Mouse (Mus musculus): ENCODE results near the gene Klc1. TPM values are rescaled to one million over a fixed set of nuclear protein-coding genes. Genes with fewer than 3 reads are reported as not detected.
"Not testable (repeated sequence)": the region's sequence is repeated elsewhere in the genome, so short reads cannot be mapped to it uniquely, and the experiment has no call there.

The Klc1 gene
- polyA plus RNA-seq (2016; fragmentation: Nextera tagmentation; extraction: Ambion mirVana): 481 and 504 TPM in 2 replicates

GRCm38 (mm10) chr12:111758381-111759175 lies at the start of gene Klc1:
Klc1 (plus strand) TSS chr12:111758849.
- under 1% methylated on average over 85 of the region's 85 CpGs for WGBS
- Histone ChIP-seq H3K27ac (peak within 1 kb of the TSS; percentile 91), H3K4me1 (peaks cover 38% of the 10 kb centered on the region), H3K9me3 (no peaks in the 10 kb centered on the region), H3K9ac (peak within 1 kb of the TSS; percentile 97), H3K27me3 (replicated peaks) (no peaks in the 10 kb centered on the region), H3K36me3 (peaks cover 10% of the 10 kb centered on the region; the same call in 1 of the 2 replicates), H3K4me3 (peak within 1 kb of the TSS; percentile 94), H3K4me2 (replicated peaks) (peak within 1 kb of the TSS; percentile 98)
- ATAC-seq (ENCODE audit: low FRiP score, low read depth): peak; percentile 76

GRCm38 (mm10) chr12:111710091-111710490 lies 48.6 kb upstream of the Klc1 start:
- H3K27me3 ChIP-seq (replicated peaks): no peaks in the 10 kb centered on the region
- WGBS: 92% methylated on average over 10 of the region's 10 CpGs
- H3K9me3 ChIP-seq: no peaks in the 10 kb centered on the region
- peaks cover 23% of the 10 kb centered on the region for H3K4me1 ChIP-seq
- peaks cover 41% of the 10 kb centered on the region for H3K36me3 ChIP-seq
- H3K27ac ChIP-seq: no peak overlapping the region
- H3K9ac ChIP-seq: no peak overlapping the region
- ATAC-seq (ENCODE audit: low FRiP score, low read depth): no peak
- H3K4me2 ChIP-seq (replicated peaks): no peak overlapping the region
- H3K4me3 ChIP-seq: no peak overlapping the region

GRCm38 (mm10) chr12:111712476-111712875 lies 46.2 kb upstream of the Klc1 start:
- Histone ChIP-seq H3K4me3 (peak overlapping the region; percentile 100), H3K9me3 (no peaks in the 10 kb centered on the region), H3K27me3 (replicated peaks) (no peaks in the 10 kb centered on the region), H3K4me1 (peaks cover 23% of the 10 kb centered on the region), H3K4me2 (replicated peaks) (peak overlapping the region; percentile 91), H3K9ac (peak overlapping the region; percentile 96), H3K36me3 (peaks cover 43% of the 10 kb centered on the region), H3K27ac (peak overlapping the region; percentile 66)
- under 1% methylated on average over 33 of the region's 33 CpGs for WGBS
- ATAC-seq (ENCODE audit: low FRiP score, low read depth): peak; percentile 18; the same call in 1 of the 2 replicates

- Histone ChIP-seq H3K4me2 (replicated peaks) (peak within 1 kb of the TSS; percentile 91), H3K9me3 (no peaks in the 10 kb centered on the region), H3K9ac (peak within 1 kb of the TSS; percentile 96), H3K36me3 (peaks cover 37% of the 10 kb centered on the region), H3K4me1 (peaks cover 23% of the 10 kb centered on the region), H3K27me3 (replicated peaks) (no peaks in the 10 kb centered on the region), H3K27ac (peak within 1 kb of the TSS; percentile 66), H3K4me3 (peak within 1 kb of the TSS; percentile 100)
- under 1% methylated on average over 82 of the region's 86 CpGs for WGBS
- ATAC-seq (ENCODE audit: low FRiP score, low read depth): peak; percentile 92
Observed at GRCm38 (mm10) chr12:111713004-111713651, 45.5 kb upstream of the Klc1 start, which contains the start of the genes Bag5 and Apopt1. Bag5 (minus strand) TSS chr12:111713257. Apopt1 (plus strand) TSS chr12:111713261.

DNA sequence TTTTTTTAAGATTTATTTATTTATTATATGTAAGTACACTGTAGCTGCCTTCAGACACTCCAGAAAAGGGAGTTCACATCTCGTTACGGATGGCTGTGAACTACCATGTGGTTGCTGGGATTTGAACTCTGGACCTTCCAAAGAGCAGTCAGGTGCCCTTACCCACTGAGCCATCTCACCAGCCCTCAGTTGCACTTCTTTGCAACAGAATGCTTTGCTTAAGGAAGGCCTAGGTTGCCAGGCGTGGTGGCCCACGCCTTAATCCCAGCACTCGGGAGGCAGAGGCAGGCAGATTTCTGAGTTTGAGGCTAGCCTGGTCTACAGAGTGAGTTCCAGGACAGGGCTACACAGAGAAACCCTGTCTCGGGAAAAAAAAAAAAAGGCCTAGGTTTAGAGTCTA lies 44.8 kb upstream of the Klc1 start:
- H3K27ac ChIP-seq; H3K27me3 ChIP-seq (replicated peaks); H3K9me3 ChIP-seq; H3K9ac ChIP-seq; ATAC-seq (ENCODE audit: low FRiP score, low read depth): not testable (repeated sequence)
- Histone ChIP-seq H3K4me1 (peaks cover 23% of the 10 kb centered on the region), H3K36me3 (peaks cover 30% of the 10 kb centered on the region), H3K4me3 (peak overlapping the region; percentile 100), H3K4me2 (replicated peaks) (peak overlapping the region; percentile 91)
- WGBS: 81% methylated on average over 6 of the region's 6 CpGs

DNA sequence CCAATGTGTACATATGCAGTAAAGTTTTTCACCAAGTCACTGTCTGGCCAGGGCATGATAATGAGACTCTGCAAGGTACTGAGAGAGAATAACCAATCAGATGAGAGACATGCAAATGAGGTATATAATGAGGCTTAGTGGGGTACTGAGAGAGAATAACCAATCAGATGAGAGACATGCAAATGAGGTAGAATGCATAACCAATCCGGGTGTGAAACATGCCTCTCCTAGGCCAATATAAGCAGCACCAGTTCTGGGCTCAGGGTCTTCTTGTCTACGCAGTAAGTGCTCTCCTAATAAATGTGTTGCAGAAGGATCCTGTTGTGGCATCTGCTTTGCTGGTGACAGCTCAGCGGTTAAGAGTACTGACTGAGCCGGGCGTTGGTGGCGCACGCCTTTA lies 42.1 kb upstream of the Klc1 start:
- Histone ChIP-seq H3K9ac (no peak overlapping the region), H3K4me1 (peaks cover 19% of the 10 kb centered on the region), H3K9me3 (no peaks in the 10 kb centered on the region), H3K27me3 (replicated peaks) (no peaks in the 10 kb centered on the region), H3K27ac (no peak overlapping the region), H3K36me3 (peaks cover 5% of the 10 kb centered on the region), H3K4me3 (no peak overlapping the region), H3K4me2 (replicated peaks) (no peak overlapping the region)
- no peak for ATAC-seq (ENCODE audit: low FRiP score, low read depth)
- WGBS: 96% methylated on average over 7 of the region's 7 CpGs

DNA sequence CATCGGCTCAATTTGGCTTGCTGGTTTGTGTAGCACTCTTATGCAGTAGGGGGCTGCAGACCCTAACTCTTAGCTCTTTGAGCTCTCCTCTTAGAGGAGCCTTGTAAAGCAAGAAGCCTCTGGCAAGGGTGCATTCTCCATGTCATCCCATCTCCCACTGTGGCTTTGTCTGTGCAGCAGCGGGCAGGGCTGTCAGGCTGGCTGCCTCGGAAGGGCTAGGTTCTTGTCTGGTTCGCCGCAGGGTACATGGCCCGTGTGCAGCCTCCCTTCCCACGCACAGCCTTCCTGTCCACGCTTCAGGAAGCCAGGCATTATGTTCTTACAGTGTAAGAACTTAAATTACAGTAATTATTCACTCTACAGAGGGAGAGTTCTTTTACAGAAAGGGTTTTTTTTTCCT lies 40.0 kb upstream of the Klc1 start:
- no peak overlapping the region for H3K4me2 ChIP-seq (replicated peaks)
- H3K4me3 ChIP-seq: no peak overlapping the region
- ATAC-seq (ENCODE audit: low FRiP score, low read depth): no peak
- H3K9me3 ChIP-seq: no peaks in the 10 kb centered on the region
- H3K27ac ChIP-seq: no peak overlapping the region
- no peak overlapping the region for H3K9ac ChIP-seq
- WGBS: 47% methylated on average over 8 of the region's 8 CpGs
- peaks cover 5% of the 10 kb centered on the region for H3K36me3 ChIP-seq
- no peaks in the 10 kb centered on the region for H3K27me3 ChIP-seq (replicated peaks)
- peaks cover 11% of the 10 kb centered on the region; the same call in 1 of the 2 replicates for H3K4me1 ChIP-seq

DNA sequence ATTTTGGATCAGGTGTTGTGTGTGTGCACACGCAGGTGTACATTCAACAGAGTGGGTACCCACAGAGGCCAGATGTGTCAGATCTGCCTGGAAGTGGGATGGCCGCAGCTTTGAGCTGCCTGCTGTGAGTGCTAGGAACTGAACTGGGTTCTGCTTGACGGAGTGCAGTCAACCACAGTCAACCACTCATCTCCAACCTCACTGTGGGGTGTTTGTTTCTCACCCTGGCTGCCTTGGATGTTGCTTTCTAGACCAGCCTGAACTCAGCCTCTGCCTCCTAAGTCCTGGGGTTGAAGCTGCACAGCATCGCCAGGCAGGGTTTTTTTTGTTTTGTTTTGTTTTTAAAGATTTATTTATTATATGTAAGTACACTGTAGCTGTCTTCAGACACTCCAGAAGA lies 38.4 kb upstream of the Klc1 start:
- no peak overlapping the region for H3K4me2 ChIP-seq (replicated peaks)
- WGBS: 79% methylated on average over 4 of the region's 4 CpGs
- ATAC-seq (ENCODE audit: low FRiP score, low read depth): no peak

GRCm38 (mm10) chr12:111722654-111723053 lies 36.0 kb upstream of the Klc1 start:
- no peak for ATAC-seq (ENCODE audit: low FRiP score, low read depth)
- no peak overlapping the region for H3K4me3 ChIP-seq

More for the DNA sequence above, 38.4 kb upstream of the Klc1 start:
- Histone ChIP-seq H3K27me3 (replicated peaks) (no peaks in the 10 kb centered on the region), H3K4me1 (0 out of 2 replicates have a peak, but pooled peaks cover 7% of the 10 kb centered on the region), H3K4me3 (no peak overlapping the region), H3K9me3 (no peaks in the 10 kb centered on the region), H3K36me3 (peaks cover 19% of the 10 kb centered on the region), H3K9ac (no peak overlapping the region), H3K27ac (no peak overlapping the region)

GRCm38 (mm10) chr12:111724638-111725337 lies 33.9 kb upstream of the Klc1 start:
- Histone ChIP-seq H3K4me3 (no peak overlapping the region), H3K36me3 (peaks cover 39% of the 10 kb centered on the region), H3K27ac (no peak overlapping the region), H3K4me1 (0 out of 2 replicates have a peak, but pooled peaks cover 7% of the 10 kb centered on the region), H3K27me3 (replicated peaks) (no peaks in the 10 kb centered on the region), H3K4me2 (replicated peaks) (no peak overlapping the region), H3K9me3 (no peaks in the 10 kb centered on the region), H3K9ac (0 out of 2 replicates have a peak overlapping the region, but pooled peaks have one; percentile 3)
- no peak for ATAC-seq (ENCODE audit: low FRiP score, low read depth)
- WGBS: 53% methylated on average over 6 of the region's 6 CpGs

More at GRCm38 (mm10) chr12:111722654-111723053, 36.0 kb upstream of the Klc1 start:
- WGBS: 74% methylated on average over 9 of the region's 9 CpGs
- 0 out of 2 replicates have a peak, but pooled peaks cover 7% of the 10 kb centered on the region for H3K4me1 ChIP-seq
- H3K36me3 ChIP-seq: peaks cover 31% of the 10 kb centered on the region
- H3K9ac ChIP-seq: no peak overlapping the region
- H3K4me2 ChIP-seq (replicated peaks): no peak overlapping the region
- no peaks in the 10 kb centered on the region for H3K9me3 ChIP-seq
- H3K27ac ChIP-seq: no peak overlapping the region
- no peaks in the 10 kb centered on the region for H3K27me3 ChIP-seq (replicated peaks)

GRCm38 (mm10) chr12:111725338-111726121 lies 33.1 kb upstream of the Klc1 start:
- 0 out of 2 replicates have a peak, but pooled peaks cover 7% of the 10 kb centered on the region for H3K4me1 ChIP-seq
- H3K4me2 ChIP-seq (replicated peaks): no peak overlapping the region
- H3K9me3 ChIP-seq: no peaks in the 10 kb centered on the region
- H3K27ac ChIP-seq: no peak overlapping the region
- no peaks in the 10 kb centered on the region for H3K27me3 ChIP-seq (replicated peaks)
- ATAC-seq (ENCODE audit: low FRiP score, low read depth): no peak
- H3K36me3 ChIP-seq: peaks cover 41% of the 10 kb centered on the region
- no peak overlapping the region for H3K9ac ChIP-seq
- H3K4me3 ChIP-seq: no peak overlapping the region
- 74% methylated on average over 12 of the region's 12 CpGs for WGBS
